8 mouse cellular contexts compared by ENCODE assay signal in the genomic region with DNA sequence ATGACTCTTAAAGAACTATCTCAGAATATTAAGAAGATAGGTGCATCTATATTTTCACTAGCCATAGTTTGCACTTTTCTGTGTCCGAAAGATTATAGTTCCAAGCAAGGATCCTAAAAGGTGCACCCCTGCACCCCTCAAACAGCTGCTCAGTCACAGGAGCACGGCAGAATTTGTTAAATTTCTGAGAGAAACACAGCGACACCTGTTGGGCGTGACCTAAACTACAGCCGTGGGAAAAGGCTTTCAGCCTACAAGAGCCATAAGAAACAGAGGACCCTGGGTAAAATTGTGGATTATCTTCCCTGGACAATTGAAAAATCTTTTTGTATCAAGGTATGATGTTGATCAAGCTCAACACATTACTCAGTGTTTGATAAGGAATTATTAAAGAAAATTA.
DNase-seq lines count a peak whose midpoint lies in the region; ATAC-seq and TF ChIP-seq lines count a peak whose summit lies in the region.

No protein-coding gene starts in this region.

- no peak overlapping the region for H3K4me3 ChIP-seq in heart, adult 2 months
- H3K4me3 ChIP-seq in heart, embryonic 10.5 days: no peak overlapping the region
- no peak overlapping the region for H3K4me3 ChIP-seq in neural tube, embryonic 11.5 days (ENCODE audit: low read depth, low read length)

- no peaks in the 10 kb centered on the region for H3K79me2 ChIP-seq in heart, adult 2 months (replicated peaks; ENCODE audit: control insufficient read depth, insufficient read depth, low read length)

- H3K4me2 ChIP-seq in neural tube, embryonic 11.5 days (ENCODE audit: low read depth): no peak overlapping the region

- H3K4me1 ChIP-seq in heart, adult 2 months (ENCODE audit: control insufficient read depth, insufficient read depth, low read length): no peaks in the 10 kb centered on the region
- no peaks in the 10 kb centered on the region for H3K4me1 ChIP-seq in heart, embryonic 10.5 days
- H3K4me1 ChIP-seq in neural tube, embryonic 11.5 days (ENCODE audit: control insufficient read depth, insufficient read depth, low read length): no peaks in the 10 kb centered on the region

- no peak for TF ChIP-seq POLR2A in heart, adult 2 months (IDR thresholded peaks at IDR 0.05; ENCODE audit: insufficient read depth, low read depth, low read length)
- no peak for TF ChIP-seq POLR2A in brain, embryonic 14.5 days (IDR thresholded peaks at IDR 0.05; ENCODE audit: borderline replicate concordance, extremely low read depth, insufficient read depth, insufficient read length, poor library complexity, severe bottlenecking)

- no peak for ATAC-seq in neural tube, embryonic 11.5 days (ENCODE audit: insufficient read depth, low FRiP score, low TSS enrichment)

- TF ChIP-seq EP300 in heart, adult 2 months (IDR thresholded peaks at IDR 0.05; ENCODE audit: insufficient read depth, low read depth, low read length): no peak

- H3K27me3 ChIP-seq in heart, adult 2 months (ENCODE audit: control insufficient read depth, insufficient read depth, low read length): no peaks in the 10 kb centered on the region
- no peaks in the 10 kb centered on the region for H3K27me3 ChIP-seq in heart, embryonic 10.5 days (ENCODE audit: insufficient read depth, poor library complexity, severe bottlenecking)
- H3K27me3 ChIP-seq in neural tube, embryonic 11.5 days (ENCODE audit: control insufficient read depth, insufficient read depth, low read length): no peaks in the 10 kb centered on the region

- H3K9me3 ChIP-seq in heart, embryonic 10.5 days: no peaks in the 10 kb centered on the region
- H3K9me3 ChIP-seq in neural tube, embryonic 11.5 days (ENCODE audit: control insufficient read depth, low read length): no peaks in the 10 kb centered on the region

- H3K36me3 ChIP-seq in heart, adult 2 months (ENCODE audit: control insufficient read depth, insufficient read depth, low read length): no peaks in the 10 kb centered on the region
- no peaks in the 10 kb centered on the region for H3K36me3 ChIP-seq in heart, embryonic 10.5 days
- H3K36me3 ChIP-seq in neural tube, embryonic 11.5 days (ENCODE audit: control insufficient read depth, insufficient read depth, low read length): no peaks in the 10 kb centered on the region

- no peak overlapping the region for H3K27ac ChIP-seq in heart, adult 2 months
- no peak overlapping the region for H3K27ac ChIP-seq in heart, embryonic 10.5 days
- H3K27ac ChIP-seq in neural tube, embryonic 11.5 days (ENCODE audit: low read depth, low read length): no peak overlapping the region

- no peak overlapping the region for H3K9ac ChIP-seq in heart, adult 2 months (ENCODE audit: low read depth, low read length)
- H3K9ac ChIP-seq in neural tube, embryonic 11.5 days (ENCODE audit: low read length): no peak overlapping the region

- intact Hi-C loops in heart, adult 2 months (cut with DNase I): no loop called here

- peak; percentile 73 for TF ChIP-seq CTCF in heart, adult 2 months (IDR thresholded peaks at IDR 0.05)
- peak; percentile 80; the same call in 1 of the 2 replicates for TF ChIP-seq CTCF in brain, embryonic 14.5 days (IDR thresholded peaks at IDR 0.05; ENCODE audit: borderline replicate concordance, extremely low read depth, insufficient read depth, insufficient read length)

- peak in 1 of 2 experiments; percentile 33 for DNase-seq in heart, adult 2 months
- DNase-seq in heart, embryonic 10.5 days (ENCODE audit: low spot score): no peak
- DNase-seq in ovary, postnatal 36 days (ENCODE audit: low spot score): peak; percentile 25
- no peak for DNase-seq in ovary, postnatal 10 days (ENCODE audit: low spot score)
- peak; percentile 80 for DNase-seq in brain, embryonic 14.5 days (ENCODE audit: low read depth)
- DNase-seq in kidney, postnatal 4 days: peak; percentile 66 to 73
- DNase-seq in neural tube, embryonic 11.5 days (ENCODE audit: low spot score): peak; percentile 72
- DNase-seq in B cell, adult 2 months: no peak

- WGBS in heart, adult 2 months: 16% methylated on average over 5 of the region's 5 CpGs
- WGBS in heart, embryonic 10.5 days: 16% methylated on average over 5 of the region's 5 CpGs
- whole genome bisulfite sequencing in neural tube, embryonic 11.5 days: 17% methylated on average over 5 of the region's 5 CpGs

Comparison
In these comparisons a context has a peak if more than half of its experiments do, and no peak if none do; other contexts are left out.
1. DNase-seq: peak in ovary, postnatal 36 days (single experiment), brain, embryonic 14.5 days (single experiment), kidney, postnatal 4 days (2 of 2) and neural tube, embryonic 11.5 days (single experiment); none in heart, embryonic 10.5 days (single experiment), ovary, postnatal 10 days (single experiment) and B cell, adult 2 months (0 of 2).